Mouse (Mus musculus): ENCODE measurements around the gene Gba. TPM values are rescaled to one million over a fixed set of nuclear protein-coding genes. Genes with fewer than 3 reads are reported as not detected.

Gene Gba
- polyA plus RNA-seq, 1 experiment from 2014 or later = 48.8 TPM

DNA sequence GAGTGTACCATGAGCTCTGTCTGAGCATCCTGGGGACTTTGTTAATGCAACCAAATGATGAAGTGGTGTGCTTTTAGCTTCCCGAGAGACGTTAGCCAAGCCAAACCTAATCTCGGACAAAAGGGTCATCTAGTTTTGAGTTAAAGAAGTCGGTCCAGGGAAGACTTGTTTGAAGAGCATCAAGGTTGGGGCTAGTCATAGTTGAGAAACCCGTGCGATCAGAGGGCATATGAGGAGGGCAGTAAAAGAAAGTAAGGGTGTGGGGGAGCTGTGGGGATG, 24.7 kb upstream of the Gba start:
- H3K36me3 ChIP-seq (replicated peaks; ENCODE audit: control insufficient read depth, insufficient read depth) = peaks cover 71% of the 10 kb centered on the region
- H3K9me3 ChIP-seq (ENCODE audit: control insufficient read depth, low read length) = no peaks in the 10 kb centered on the region
- no peak for ATAC-seq (ENCODE audit: low FRiP score)

GRCm38 (mm10) chr3:89179056-89179455, 23.7 kb upstream of the Gba start:
- no peak overlapping the region for H3K4me3 ChIP-seq (replicated peaks; ENCODE audit: low read length)
- H3K27ac ChIP-seq = no peak overlapping the region
- H3K36me3 ChIP-seq (replicated peaks; ENCODE audit: control insufficient read depth, insufficient read depth) = peaks cover 61% of the 10 kb centered on the region
- ATAC-seq (ENCODE audit: low FRiP score) = no peak
- no peaks in the 10 kb centered on the region for H3K27me3 ChIP-seq (ENCODE audit: control insufficient read depth, insufficient read depth, low read length)
- H3K4me1 ChIP-seq (replicated peaks; ENCODE audit: control insufficient read depth, insufficient read depth, low read length) = peaks cover 12% of the 10 kb centered on the region
- no peaks in the 10 kb centered on the region for H3K9me3 ChIP-seq (ENCODE audit: control insufficient read depth, low read length)
- H3K4me2 ChIP-seq (replicated peaks) = no peak overlapping the region
- no peak for DNase-seq (ENCODE audit: low spot score)
- H3K9ac ChIP-seq = peak overlapping the region; percentile 77; the same call in 1 of the 2 replicates
- 94% methylated on average over 11 of the region's 11 CpGs for WGBS

More for the DNA sequence above, 24.7 kb upstream of the Gba start:
- H3K27me3 ChIP-seq (ENCODE audit: control insufficient read depth, insufficient read depth, low read length) = no peaks in the 10 kb centered on the region
- peak overlapping the region; percentile 61 for H3K4me3 ChIP-seq (replicated peaks; ENCODE audit: low read length)
- peak overlapping the region; percentile 96 for H3K4me2 ChIP-seq (replicated peaks)
- peak overlapping the region; percentile 77 for H3K9ac ChIP-seq
- DNase-seq (ENCODE audit: low spot score) = no peak
- 10% methylated on average over 6 of the region's 6 CpGs for WGBS
- peak overlapping the region; percentile 61 for H3K27ac ChIP-seq
- peaks cover 8% of the 10 kb centered on the region for H3K4me1 ChIP-seq (replicated peaks; ENCODE audit: control insufficient read depth, insufficient read depth, low read length)

GRCm38 (mm10) chr3:89181749-89182500, 20.8 kb upstream of the Gba start:
- no peaks in the 10 kb centered on the region for H3K27me3 ChIP-seq (ENCODE audit: control insufficient read depth, insufficient read depth, low read length)
- H3K4me1 ChIP-seq (replicated peaks; ENCODE audit: control insufficient read depth, insufficient read depth, low read length) = peaks cover 22% of the 10 kb centered on the region
- no peak overlapping the region for H3K9ac ChIP-seq
- no peak overlapping the region for H3K4me3 ChIP-seq (replicated peaks; ENCODE audit: low read length)
- WGBS = 92% methylated on average over 26 of the region's 27 CpGs
- DNase-seq (ENCODE audit: low spot score) (no peak), ATAC-seq (ENCODE audit: low FRiP score) (no peak)
- no peak overlapping the region for H3K4me2 ChIP-seq (replicated peaks)
- H3K36me3 ChIP-seq (replicated peaks; ENCODE audit: control insufficient read depth, insufficient read depth) = peaks cover 35% of the 10 kb centered on the region
- H3K9me3 ChIP-seq (ENCODE audit: control insufficient read depth, low read length) = no peaks in the 10 kb centered on the region
- H3K27ac ChIP-seq = no peak overlapping the region

DNA sequence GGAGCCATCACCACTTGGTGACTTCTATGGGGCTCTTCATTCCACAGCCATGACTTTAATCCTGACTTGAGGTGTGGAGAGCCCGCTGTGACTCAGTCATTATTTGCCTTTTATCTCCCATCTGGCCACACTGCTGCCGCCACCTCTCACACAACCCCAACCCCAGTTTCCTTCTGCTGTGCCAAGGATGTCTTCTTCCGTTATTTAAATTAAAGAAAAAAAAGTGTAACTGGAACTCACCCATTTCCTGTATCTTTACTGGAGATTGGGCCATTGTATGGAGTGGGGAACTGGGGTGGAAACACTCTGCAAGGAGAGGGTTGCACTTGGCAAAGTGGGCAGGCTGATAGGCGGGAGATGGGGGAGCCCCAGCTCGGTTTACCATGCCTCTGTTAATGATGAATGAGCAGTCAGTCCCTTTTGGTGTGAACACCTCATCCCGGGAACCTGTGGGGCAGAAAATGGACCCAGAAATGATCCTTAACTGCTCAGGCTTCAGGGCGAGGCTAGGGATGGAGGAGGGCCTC, 20.1 kb upstream of the Gba start:
- ATAC-seq (ENCODE audit: low FRiP score) (peak; percentile 31; the same call in 1 of the 2 replicates), DNase-seq (ENCODE audit: low spot score) (no peak)
- H3K4me1 ChIP-seq (replicated peaks; ENCODE audit: control insufficient read depth, insufficient read depth, low read length) = peaks cover 22% of the 10 kb centered on the region
- H3K9ac ChIP-seq = peak overlapping the region; percentile 84; the same call in 1 of the 2 replicates
- no peaks in the 10 kb centered on the region for H3K27me3 ChIP-seq (ENCODE audit: control insufficient read depth, insufficient read depth, low read length)
- peak overlapping the region; percentile 52 for H3K4me3 ChIP-seq (replicated peaks; ENCODE audit: low read length)
- WGBS = 52% methylated on average over 7 of the region's 7 CpGs
- peaks cover 42% of the 10 kb centered on the region for H3K36me3 ChIP-seq (replicated peaks; ENCODE audit: control insufficient read depth, insufficient read depth)
- H3K4me2 ChIP-seq (replicated peaks) = peak overlapping the region; percentile 84
- H3K27ac ChIP-seq = peak overlapping the region; percentile 91
- H3K9me3 ChIP-seq (ENCODE audit: control insufficient read depth, low read length) = no peaks in the 10 kb centered on the region

GRCm38 (mm10) chr3:89183058-89183958, 19.4 kb upstream of the Gba start, which contains the start of gene Fam189b:
Gene Fam189b (plus strand): TSS chr3:89183143.
- Histone ChIP-seq H3K9me3 (ENCODE audit: control insufficient read depth, low read length) (no peaks in the 10 kb centered on the region), H3K27me3 (ENCODE audit: control insufficient read depth, insufficient read depth, low read length) (no peaks in the 10 kb centered on the region), H3K27ac (peak within 1 kb of the TSS; percentile 91), H3K36me3 (replicated peaks; ENCODE audit: control insufficient read depth, insufficient read depth) (peaks cover 48% of the 10 kb centered on the region), H3K4me1 (replicated peaks; ENCODE audit: control insufficient read depth, insufficient read depth, low read length) (peaks cover 19% of the 10 kb centered on the region), H3K9ac (peak within 1 kb of the TSS; percentile 84), H3K4me2 (replicated peaks) (peak within 1 kb of the TSS; percentile 84), H3K4me3 (replicated peaks; ENCODE audit: low read length) (peak within 1 kb of the TSS; percentile 52)
- peak; percentile 95 for ATAC-seq (ENCODE audit: low FRiP score)
- peak; percentile 85 for DNase-seq (ENCODE audit: low spot score)
- 5% methylated on average over 36 of the region's 39 CpGs for WGBS

- peak; percentile 2; the same call in 1 of the 2 replicates for ATAC-seq (ENCODE audit: low FRiP score)
- Histone ChIP-seq H3K27ac (peak overlapping the region; percentile 91), H3K4me1 (replicated peaks; ENCODE audit: control insufficient read depth, insufficient read depth, low read length) (peaks cover 14% of the 10 kb centered on the region), H3K4me2 (replicated peaks) (peak overlapping the region; percentile 84), H3K4me3 (replicated peaks; ENCODE audit: low read length) (peak overlapping the region; percentile 52), H3K9me3 (ENCODE audit: control insufficient read depth, low read length) (no peaks in the 10 kb centered on the region), H3K9ac (peak overlapping the region; percentile 84), H3K36me3 (replicated peaks; ENCODE audit: control insufficient read depth, insufficient read depth) (peaks cover 53% of the 10 kb centered on the region), H3K27me3 (ENCODE audit: control insufficient read depth, insufficient read depth, low read length) (no peaks in the 10 kb centered on the region)
- no peak for DNase-seq (ENCODE audit: low spot score)
- WGBS = 77% methylated on average over 6 of the region's 6 CpGs
These were observed 18.8 kb upstream of the Gba start for GRCm38 (mm10) chr3:89183959-89184315.

GRCm38 (mm10) chr3:89187197-89187596, 15.5 kb upstream of the Gba start:
- Histone ChIP-seq H3K4me2 (replicated peaks) (no peak overlapping the region), H3K27me3 (ENCODE audit: control insufficient read depth, insufficient read depth, low read length) (no peaks in the 10 kb centered on the region), H3K4me1 (replicated peaks; ENCODE audit: control insufficient read depth, insufficient read depth, low read length) (peaks cover 14% of the 10 kb centered on the region), H3K4me3 (replicated peaks; ENCODE audit: low read length) (no peak overlapping the region), H3K9ac (no peak overlapping the region; the same call in 1 of the 2 replicates), H3K36me3 (replicated peaks; ENCODE audit: control insufficient read depth, insufficient read depth) (peaks cover 24% of the 10 kb centered on the region), H3K9me3 (ENCODE audit: control insufficient read depth, low read length) (no peaks in the 10 kb centered on the region), H3K27ac (no peak overlapping the region)
- 35% methylated on average over 21 of the region's 23 CpGs for WGBS
- DNase-seq (ENCODE audit: low spot score) (no peak), ATAC-seq (ENCODE audit: low FRiP score) (no peak)

- Histone ChIP-seq H3K4me3 (replicated peaks; ENCODE audit: low read length) (no peak overlapping the region), H3K4me1 (replicated peaks; ENCODE audit: control insufficient read depth, insufficient read depth, low read length) (peaks cover 14% of the 10 kb centered on the region), H3K36me3 (replicated peaks; ENCODE audit: control insufficient read depth, insufficient read depth) (peaks cover 21% of the 10 kb centered on the region), H3K9ac (0 out of 2 replicates have a peak overlapping the region, but pooled peaks have one; percentile 3), H3K9me3 (ENCODE audit: control insufficient read depth, low read length) (no peaks in the 10 kb centered on the region), H3K27me3 (ENCODE audit: control insufficient read depth, insufficient read depth, low read length) (no peaks in the 10 kb centered on the region), H3K27ac (no peak overlapping the region), H3K4me2 (replicated peaks) (no peak overlapping the region)
- 62% methylated on average over 18 of the region's 18 CpGs for WGBS
- no peak for DNase-seq (ENCODE audit: low spot score)
- no peak for ATAC-seq (ENCODE audit: low FRiP score)
These were observed 14.8 kb upstream of the Gba start for GRCm38 (mm10) chr3:89187690-89188477.
